Mouse (Mus musculus): ENCODE results near the gene Psph. TPM values are rescaled to one million over a fixed set of nuclear protein-coding genes. Genes with fewer than 3 reads are reported as not detected.

Gene Psph
- polyA plus RNA-seq, 1 experiment from 2014 or later = 85.9 TPM

- DNase-seq (ENCODE audit: low spot score) = peak; percentile 52
Measured at GRCm38 (mm10) chr5:129740976-129741375, 46.3 kb downstream of the Psph start.

DNA sequence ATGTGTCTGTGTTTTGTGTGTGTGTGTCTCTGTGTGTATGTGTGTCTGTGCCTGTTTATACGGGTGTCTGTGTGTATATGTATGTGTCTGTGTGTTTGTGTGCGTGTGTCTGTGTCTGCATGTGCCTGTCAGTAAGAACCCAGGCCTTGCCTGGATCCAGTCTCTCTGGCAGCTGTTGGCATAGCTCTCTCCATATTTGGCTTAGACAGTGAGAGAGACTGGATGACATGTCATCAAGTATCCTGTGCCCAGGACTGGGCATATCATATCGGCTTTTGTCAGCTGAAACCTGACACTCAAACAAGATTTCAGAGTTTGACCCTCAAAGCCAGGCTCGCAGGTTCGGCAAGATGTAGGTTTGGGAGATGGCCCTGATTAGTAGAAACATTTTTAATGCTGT is 56.2 kb downstream of the Psph start:
- DNase-seq (ENCODE audit: low spot score) = no peak

- DNase-seq (ENCODE audit: low spot score) = no peak
Measured at GRCm38 (mm10) chr5:129730344-129730743, 56.9 kb downstream of the Psph start.

DNA sequence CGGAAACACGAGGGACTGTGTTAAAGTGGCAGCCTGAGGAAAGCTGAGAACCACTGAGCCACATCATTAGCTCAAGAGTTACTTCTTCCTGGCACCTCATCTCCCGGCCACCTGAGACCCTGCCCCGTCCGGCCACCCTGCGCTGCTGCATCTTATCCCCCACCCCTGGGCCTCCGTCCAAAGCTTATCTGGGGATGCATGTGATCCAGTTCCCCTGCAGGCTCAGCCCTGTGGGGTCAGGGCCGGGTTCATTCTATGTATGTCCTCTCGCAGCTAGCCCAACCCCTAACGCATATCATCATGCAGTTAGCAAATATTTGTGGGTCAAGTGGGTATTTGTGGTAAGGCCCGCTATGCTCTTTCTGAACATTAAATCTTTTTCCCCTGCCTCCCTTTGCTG is 58.0 kb downstream of the Psph start:
- no peak for DNase-seq (ENCODE audit: low spot score)

DNA sequence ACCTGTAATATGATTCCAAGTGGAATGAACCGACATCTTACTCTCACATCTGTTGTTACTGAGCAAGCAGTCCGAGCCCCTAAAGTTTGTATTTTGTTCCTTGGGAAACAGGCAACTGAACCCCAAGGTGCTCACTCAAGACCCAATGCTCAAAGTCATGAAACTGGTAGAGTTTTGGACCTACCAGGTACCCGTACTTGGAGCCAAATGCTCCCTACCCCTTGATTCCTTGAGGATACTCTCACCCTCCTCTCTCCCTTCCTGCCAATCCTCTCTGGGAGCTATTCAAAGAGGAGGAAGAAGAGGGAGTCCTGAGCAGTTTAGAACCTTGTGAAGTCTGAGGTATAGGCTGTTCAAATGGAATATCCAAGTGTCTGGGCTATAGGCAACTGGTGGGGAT is 60.5 kb downstream of the Psph start:
- no peak for DNase-seq (ENCODE audit: low spot score)

GRCm38 (mm10) chr5:129725774-129726392 is 61.4 kb downstream of the Psph start:
- peak; percentile 21 for DNase-seq (ENCODE audit: low spot score)

- DNase-seq (ENCODE audit: low spot score) = peak; percentile 90
Measured at GRCm38 (mm10) chr5:129724834-129725773, 62.1 kb downstream of the Psph start, which contains the start of gene Nipsnap2. TSS of gene Nipsnap2 (plus strand) at chr5:129725063.

DNA sequence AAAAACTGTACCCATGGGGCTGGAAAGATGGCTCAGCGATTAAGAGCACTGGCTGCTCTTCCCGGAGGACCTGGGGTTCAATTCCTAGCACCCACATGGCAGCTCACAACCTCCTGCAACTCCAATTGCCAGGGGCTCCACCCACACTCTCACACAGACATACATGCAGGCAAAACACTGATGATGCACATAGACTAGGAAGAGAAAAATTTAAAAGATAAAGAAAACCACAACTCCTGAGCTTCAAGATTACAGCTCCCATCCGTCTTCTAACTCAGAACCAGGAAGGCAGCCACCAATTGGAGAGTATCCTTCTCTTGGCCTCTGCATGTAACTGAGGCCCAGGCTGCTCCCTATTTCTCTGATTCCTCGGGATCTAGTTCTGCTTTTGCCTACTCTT is 63.0 kb downstream of the Psph start:
- DNase-seq (ENCODE audit: low spot score) = no peak

DNA sequence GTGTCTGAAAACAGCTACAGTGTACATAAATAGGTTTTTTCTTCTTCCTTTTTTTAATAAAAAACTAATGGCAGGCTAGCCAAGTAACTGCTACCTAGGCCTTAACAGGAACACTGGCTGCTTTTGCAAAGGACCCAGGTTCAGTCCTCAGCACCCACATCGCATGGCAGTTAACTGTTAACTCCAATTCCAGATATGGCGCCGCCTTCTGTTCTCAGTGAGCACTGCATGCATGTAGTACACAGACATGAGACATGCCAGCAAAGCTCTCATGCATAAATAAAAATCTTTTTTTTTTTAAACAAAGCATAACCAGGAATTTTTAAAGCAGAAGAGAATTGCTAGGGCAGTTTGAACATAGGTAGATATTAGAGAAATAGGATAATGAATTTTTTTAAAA is 67.1 kb downstream of the Psph start:
- no peak for DNase-seq (ENCODE audit: low spot score)

GRCm38 (mm10) chr5:129717016-129717415 is 70.2 kb downstream of the Psph start:
- no peak for DNase-seq (ENCODE audit: low spot score)

Other genes with a start within 250 kb of the Psph start
- 1.5 and 2.3 TPM in 2 replicates for gene Mmp17, start 203.3 kb downstream of the Psph start, polyA plus RNA-seq (2015; fragmentation: Nextera tagmentation; extraction: Ambion mirVana)
- 1.8 and 2.3 TPM in 2 replicates for gene Zfp11, start 117.3 kb downstream of the Psph start, polyA plus RNA-seq (2015; fragmentation: Nextera tagmentation; extraction: Ambion mirVana)
- gene Sept14, start 78.9 kb downstream of the Psph start, polyA plus RNA-seq (2015; fragmentation: Nextera tagmentation; extraction: Ambion mirVana) = not detected in 2 replicates
- 200 and 203 TPM in 2 replicates for gene Mrps17, start 72.0 kb downstream of the Psph start, polyA plus RNA-seq (2015; fragmentation: Nextera tagmentation; extraction: Ambion mirVana)
- gene Nipsnap2, start 62.4 kb downstream of the Psph start, polyA plus RNA-seq (2015; fragmentation: Nextera tagmentation; extraction: Ambion mirVana) = 77.2 and 91.7 TPM in 2 replicates
- 30.1 and 33.5 TPM in 2 replicates for gene Sumf2, start 59.5 kb upstream of the Psph start, polyA plus RNA-seq (2015; fragmentation: Nextera tagmentation; extraction: Ambion mirVana)
- gene Chchd2, start 100.0 kb upstream of the Psph start, polyA plus RNA-seq (2015; fragmentation: Nextera tagmentation; extraction: Ambion mirVana) = 906 and 1,002 TPM in 2 replicates
- 1.9 and 2.6 TPM in 2 replicates for gene Zbed5, start 108.3 kb upstream of the Psph start, polyA plus RNA-seq (2015; fragmentation: Nextera tagmentation; extraction: Ambion mirVana)
- 0.08 and 0.14 TPM in 2 replicates for gene Phkg1, start 111.1 kb upstream of the Psph start, polyA plus RNA-seq (2015; fragmentation: Nextera tagmentation; extraction: Ambion mirVana)
- gene Nupr1l, start 121.1 kb upstream of the Psph start, polyA plus RNA-seq (2015; fragmentation: Nextera tagmentation; extraction: Ambion mirVana) = 2.2 TPM in 2 replicates
- 14.0 and 19.2 TPM in 2 replicates for gene Vkorc1l1, start 154.5 kb upstream of the Psph start, polyA plus RNA-seq (2015; fragmentation: Nextera tagmentation; extraction: Ambion mirVana)
- 59.3 and 61.2 TPM in 2 replicates for gene Gusb, start 215.6 kb upstream of the Psph start, polyA plus RNA-seq (2015; fragmentation: Nextera tagmentation; extraction: Ambion mirVana)
- 32.2 and 37.8 TPM in 2 replicates for gene Asl, start 241.8 kb upstream of the Psph start, polyA plus RNA-seq (2015; fragmentation: Nextera tagmentation; extraction: Ambion mirVana)
- gene Crcp, start 241.8 kb upstream of the Psph start, polyA plus RNA-seq (2015; fragmentation: Nextera tagmentation; extraction: Ambion mirVana) = 49.7 and 50.4 TPM in 2 replicates